Mouse (Mus musculus) erythroblast, embryonic 14.5 days (primary cell): Measurements from ENCODE around the gene Hcrt. TPM values are rescaled to one million over a fixed set of nuclear protein-coding genes. Genes with fewer than 3 reads are reported as not detected.
"Not testable (repeated sequence)": the region's sequence is repeated elsewhere in the genome, so short reads cannot be mapped to it uniquely, and the experiment has no call there.

Source experiments
- H3K27me3 ChIP-seq: 2 replicates; pipeline ENCODE4 v1.6.1; 2012; ENCODE audit warnings: inconsistent platforms; ENCODE audit not compliant: control insufficient read depth
- H3K36me3 ChIP-seq: 2 replicates; pipeline ENCODE4 v1.6.1; 2012; ENCODE audit warnings: mild to moderate bottlenecking, inconsistent platforms; ENCODE audit not compliant: control insufficient read depth
- H3K4me1 ChIP-seq: 2 replicates; pipeline ENCODE4 v1.6.1; 2012; ENCODE audit warnings: inconsistent platforms; ENCODE audit not compliant: control insufficient read depth
- H3K4me3 ChIP-seq: replicated peaks from 2 replicates; pipeline ENCODE3; 2012; ENCODE audit warnings: moderate library complexity, mild to moderate bottlenecking, inconsistent platforms
- H3K9me3 ChIP-seq: 2 replicates; pipeline ENCODE4 v1.6.1; 2012; ENCODE audit warnings: low read length, inconsistent platforms, mixed read lengths; ENCODE audit not compliant: control insufficient read depth
- GATA1 ChIP-seq: IDR thresholded peaks from 2 replicates; pipeline ENCODE4 v1.6.1; 2012; ENCODE audit warnings: low read length, inconsistent platforms, mixed read lengths
- TAL1 ChIP-seq: IDR thresholded peaks from 3 replicates; pipeline ENCODE4 v1.6.1; 2012; ENCODE audit warnings: low read length, inconsistent platforms, mixed read lengths
- polyA plus RNA-seq: library from polyadenylated mRNA; stranded (reverse); fragments of >175 nt; gene quantifications from 2 replicates; pipeline ENCODE4 v1.2.3, GENCODE M21; 2012

Hcrt gene
- polyA plus RNA-seq, 1 experiment = not detected

GRCm38 (mm10) chr11:100791457-100792049 is 28.8 kb upstream of the Hcrt start:
- TF ChIP-seq GATA1 (no peak), TAL1 (no peak)
- H3K4me1 ChIP-seq = no peaks in the 10 kb centered on the region
- peaks cover 87% of the 10 kb centered on the region for H3K36me3 ChIP-seq
- no peaks in the 10 kb centered on the region for H3K9me3 ChIP-seq
- H3K27me3 ChIP-seq = no peaks in the 10 kb centered on the region
- H3K4me3 ChIP-seq = no peak overlapping the region

GRCm38 (mm10) chr11:100790644-100791043 is 27.9 kb upstream of the Hcrt start:
- H3K4me1 ChIP-seq, H3K27me3 ChIP-seq, H3K4me3 ChIP-seq, H3K9me3 ChIP-seq: not testable (repeated sequence)
- H3K36me3 ChIP-seq = peaks cover 87% of the 10 kb centered on the region

DNA sequence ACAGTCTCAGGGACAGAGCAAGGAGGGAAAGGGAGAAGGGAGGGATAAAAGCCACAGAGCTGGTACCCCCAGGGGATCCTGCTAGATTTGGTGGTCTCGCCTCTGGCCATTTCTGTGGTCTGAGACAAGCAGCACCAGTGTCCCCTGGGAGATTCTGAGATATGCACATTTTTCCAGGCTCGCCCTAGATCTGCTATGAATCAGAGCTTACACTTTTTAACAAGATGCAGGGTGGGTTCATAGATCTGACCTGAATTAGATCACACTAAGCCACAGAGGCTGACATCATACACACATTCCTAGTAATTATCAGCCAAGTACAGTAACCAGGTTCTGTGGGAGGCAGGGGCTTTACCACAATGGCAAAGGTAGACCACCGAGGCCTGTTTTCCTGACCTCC is 27.0 kb upstream of the Hcrt start:
- H3K4me3 ChIP-seq = no peak overlapping the region
- H3K27me3 ChIP-seq = no peaks in the 10 kb centered on the region
- no peaks in the 10 kb centered on the region for H3K4me1 ChIP-seq
- H3K9me3 ChIP-seq = no peaks in the 10 kb centered on the region
- no peak for TF ChIP-seq GATA1
- no peak for TF ChIP-seq TAL1
- peaks cover 86% of the 10 kb centered on the region for H3K36me3 ChIP-seq

DNA sequence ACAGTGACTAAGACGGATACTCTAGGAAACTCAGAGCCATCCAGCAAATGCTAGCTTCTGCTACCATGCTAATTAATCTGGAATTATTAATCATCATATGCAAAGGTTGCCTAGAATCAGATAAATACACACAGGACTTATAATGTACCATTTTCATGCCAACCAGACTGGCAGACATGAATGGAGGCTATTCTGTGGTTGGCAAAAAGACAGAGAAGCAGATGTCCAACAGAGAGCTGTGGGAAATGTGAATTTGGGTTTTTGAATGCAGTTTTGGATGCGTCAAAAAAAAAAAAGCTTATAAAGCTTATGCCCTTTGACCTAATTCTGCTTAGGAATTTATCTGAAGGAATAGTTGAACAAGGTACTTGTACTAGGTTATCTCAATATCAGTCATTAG is 23.0 kb upstream of the Hcrt start:
- H3K36me3 ChIP-seq = peaks cover 93% of the 10 kb centered on the region
- H3K27me3 ChIP-seq = no peaks in the 10 kb centered on the region
- TF ChIP-seq GATA1 (no peak), TAL1 (no peak)
- H3K4me1 ChIP-seq = no peaks in the 10 kb centered on the region
- no peak overlapping the region for H3K4me3 ChIP-seq
- no peaks in the 10 kb centered on the region for H3K9me3 ChIP-seq

DNA sequence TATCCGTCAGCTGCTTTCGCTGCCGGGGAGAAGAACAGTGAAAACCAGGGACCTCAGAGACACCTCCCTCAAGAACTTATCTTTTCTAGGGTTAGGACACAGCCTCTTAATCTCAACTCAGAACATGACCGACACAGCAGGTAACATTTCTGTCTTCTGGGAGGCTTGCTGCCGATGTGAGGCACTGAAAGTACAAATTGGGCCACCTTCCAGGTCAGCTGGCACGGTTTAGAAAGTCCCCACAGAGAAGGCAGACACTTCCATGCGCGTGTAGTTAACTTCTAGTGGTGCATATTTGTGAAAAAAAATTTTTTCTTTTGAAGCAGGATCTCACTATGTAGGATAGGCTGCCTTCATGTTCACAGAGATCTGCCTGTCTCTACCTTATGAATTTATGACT is 21.6 kb upstream of the Hcrt start:
- no peaks in the 10 kb centered on the region for H3K27me3 ChIP-seq
- TF ChIP-seq TAL1 = no peak
- no peak for TF ChIP-seq GATA1
- no peak overlapping the region for H3K4me3 ChIP-seq
- H3K9me3 ChIP-seq = no peaks in the 10 kb centered on the region
- H3K36me3 ChIP-seq = peaks cover 91% of the 10 kb centered on the region
- no peaks in the 10 kb centered on the region for H3K4me1 ChIP-seq

GRCm38 (mm10) chr11:100782568-100782967 is 19.8 kb upstream of the Hcrt start:
- no peaks in the 10 kb centered on the region for H3K27me3 ChIP-seq
- H3K36me3 ChIP-seq = peaks cover 81% of the 10 kb centered on the region
- no peaks in the 10 kb centered on the region for H3K9me3 ChIP-seq
- TF ChIP-seq GATA1 = no peak
- no peak for TF ChIP-seq TAL1
- H3K4me3 ChIP-seq = no peak overlapping the region
- H3K4me1 ChIP-seq = no peaks in the 10 kb centered on the region

DNA sequence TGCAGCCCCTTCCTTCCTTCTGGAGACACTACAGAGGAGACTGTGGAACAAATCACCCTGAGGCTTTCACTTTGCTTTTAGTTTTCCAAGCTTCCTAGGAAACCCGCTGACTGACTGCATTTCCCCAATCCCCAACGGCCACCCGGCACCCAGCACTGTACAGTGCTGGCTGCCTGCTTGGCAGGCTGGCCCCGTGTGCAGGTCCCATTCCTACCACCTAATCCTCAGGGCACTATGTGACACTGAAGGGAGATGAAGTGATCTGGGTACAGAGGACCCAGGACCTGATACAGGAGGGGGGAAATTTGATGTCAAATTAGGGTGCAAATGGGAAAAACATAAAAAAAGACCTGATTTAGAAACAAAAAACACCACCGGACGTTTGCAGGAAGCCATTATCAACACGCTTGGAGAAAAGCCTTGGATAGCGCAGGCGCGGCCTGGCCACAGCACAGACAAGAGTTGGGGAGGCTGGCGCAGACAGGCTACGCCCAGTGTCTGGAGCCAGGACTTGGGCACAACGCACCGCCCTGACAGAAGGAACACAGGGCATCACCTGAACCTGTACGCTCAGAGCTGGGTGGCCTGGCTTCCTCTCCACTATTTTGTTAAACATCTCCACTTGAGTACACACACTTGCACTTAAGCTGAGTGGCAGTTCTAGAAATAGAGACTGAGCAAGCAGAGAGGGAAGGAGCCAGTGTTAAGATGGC is 19.2 kb upstream of the Hcrt start:
- H3K27me3 ChIP-seq = no peaks in the 10 kb centered on the region
- H3K36me3 ChIP-seq = peaks cover 75% of the 10 kb centered on the region
- TF ChIP-seq GATA1 = no peak
- TF ChIP-seq TAL1 = no peak
- no peaks in the 10 kb centered on the region for H3K4me1 ChIP-seq
- H3K9me3 ChIP-seq = no peaks in the 10 kb centered on the region
- H3K4me3 ChIP-seq = no peak overlapping the region

DNA sequence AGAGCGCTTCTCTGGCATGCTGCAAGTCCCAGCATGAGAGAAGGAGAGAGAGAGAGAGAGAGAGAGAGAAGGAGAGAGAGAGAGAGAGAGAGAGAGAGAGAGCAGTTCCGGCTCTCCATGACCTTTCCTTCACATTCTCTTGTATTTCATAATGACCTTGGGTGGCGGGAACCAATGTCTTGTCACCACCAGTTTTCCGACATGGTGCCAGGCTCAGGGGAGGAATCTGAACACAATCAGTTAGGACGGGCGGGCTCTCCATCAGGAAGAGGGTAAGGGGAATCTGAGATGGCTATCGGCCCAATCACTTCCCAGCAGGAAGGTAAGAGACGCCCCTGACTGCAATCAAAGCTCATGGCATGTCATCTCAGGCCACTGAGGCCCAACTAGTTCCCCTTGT is 17.5 kb upstream of the Hcrt start:
- no peaks in the 10 kb centered on the region for H3K9me3 ChIP-seq
- TF ChIP-seq GATA1 = no peak
- no peak for TF ChIP-seq TAL1
- H3K36me3 ChIP-seq = peaks cover 60% of the 10 kb centered on the region
- H3K27me3 ChIP-seq = no peaks in the 10 kb centered on the region
- no peak overlapping the region for H3K4me3 ChIP-seq
- no peaks in the 10 kb centered on the region for H3K4me1 ChIP-seq

DNA sequence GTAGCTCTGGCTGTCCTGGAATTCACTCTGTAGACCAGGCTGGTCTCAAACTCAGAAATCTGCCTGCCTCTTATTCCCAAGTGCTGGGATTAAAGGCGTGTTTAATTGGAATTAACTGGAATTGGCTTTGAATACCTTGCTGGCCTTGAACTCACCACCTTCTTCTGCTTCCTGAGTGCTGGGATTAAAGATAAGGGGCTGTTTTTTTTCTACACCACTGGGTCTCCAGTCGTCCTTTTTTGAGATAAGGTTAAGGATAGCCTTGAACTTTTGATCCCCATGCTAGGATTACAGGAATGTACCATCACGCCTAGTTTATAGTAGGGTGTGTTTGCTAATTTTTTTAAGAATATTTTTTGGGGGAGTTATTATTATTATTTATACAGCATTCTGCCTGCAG is 15.3 kb upstream of the Hcrt start:
- H3K4me1 ChIP-seq = no peaks in the 10 kb centered on the region
- no peaks in the 10 kb centered on the region for H3K9me3 ChIP-seq
- peaks cover 43% of the 10 kb centered on the region for H3K36me3 ChIP-seq
- no peak for TF ChIP-seq GATA1
- no peak for TF ChIP-seq TAL1
- H3K4me3 ChIP-seq = no peak overlapping the region
- no peaks in the 10 kb centered on the region for H3K27me3 ChIP-seq

- peaks cover 22% of the 10 kb centered on the region for H3K36me3 ChIP-seq
- no peaks in the 10 kb centered on the region for H3K9me3 ChIP-seq
- no peak overlapping the region for H3K4me3 ChIP-seq
- peaks cover 2% of the 10 kb centered on the region for H3K4me1 ChIP-seq
- TF ChIP-seq TAL1 = no peak
- TF ChIP-seq GATA1 = no peak
- H3K27me3 ChIP-seq = no peaks in the 10 kb centered on the region
These were observed 13.2 kb upstream of the Hcrt start for GRCm38 (mm10) chr11:100775921-100776320.
